Mouse (Mus musculus) gastrocnemius, postnatal 10 days (tissue): ENCODE data around the gene Gm20696. TPM values are rescaled to one million over a fixed set of nuclear protein-coding genes. Genes with fewer than 3 reads are reported as not detected.

ENCODE experiments used
- DNase-seq: peaks from one replicate; pipeline ENCODE4 v3.0.0; 2021; ENCODE audit warnings: mixed read lengths
- total RNA-seq, 2 experiments: library from RNA; stranded (reverse); gene quantifications; 2 replicates each; pipeline ENCODE4 v1.2.3; 2021

The Gm20696 gene
- total RNA-seq, 2 experiments from 2014 or later: 2.0 to 3.9 TPM

DNA sequence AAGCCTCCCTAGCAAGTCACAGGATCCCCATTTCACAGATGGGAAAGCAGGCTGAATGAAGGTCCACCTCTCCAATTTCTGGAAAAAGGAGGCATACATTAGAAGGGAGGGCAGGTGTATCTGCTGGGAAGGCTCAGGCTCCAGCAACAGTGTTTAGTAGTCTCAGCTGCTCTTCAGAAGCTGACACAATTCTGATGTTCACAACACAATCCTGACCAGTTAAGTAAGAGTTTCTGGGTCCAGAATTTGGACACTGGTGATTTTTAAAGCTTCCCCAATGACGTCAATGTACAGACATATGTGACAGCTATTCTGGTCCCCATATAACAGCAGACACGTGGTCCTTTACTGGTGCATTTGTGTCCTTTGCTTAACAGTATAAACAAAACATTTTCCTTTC lies 313.2 kb downstream of the Gm20696 start:
- no peak for DNase-seq

DNA sequence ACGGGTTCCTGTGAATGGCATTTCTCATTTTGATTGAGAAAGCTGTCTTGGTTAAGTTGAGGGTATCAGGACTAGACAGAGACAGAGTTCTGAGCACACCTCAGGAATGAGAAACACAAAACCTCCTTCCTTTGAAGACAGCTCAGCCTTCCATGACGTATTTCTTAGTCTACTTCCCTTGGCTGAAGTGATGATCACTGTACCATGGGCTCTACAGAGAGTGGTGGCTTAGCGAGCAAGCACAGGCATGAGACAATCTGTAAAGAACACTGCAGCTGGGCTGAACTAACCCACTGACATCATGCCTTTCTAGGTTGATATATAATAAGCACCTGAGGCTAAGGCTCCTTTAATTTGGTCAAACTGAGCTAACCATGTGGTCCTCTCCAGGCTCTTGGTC lies 316.0 kb downstream of the Gm20696 start:
- DNase-seq: no peak

DNA sequence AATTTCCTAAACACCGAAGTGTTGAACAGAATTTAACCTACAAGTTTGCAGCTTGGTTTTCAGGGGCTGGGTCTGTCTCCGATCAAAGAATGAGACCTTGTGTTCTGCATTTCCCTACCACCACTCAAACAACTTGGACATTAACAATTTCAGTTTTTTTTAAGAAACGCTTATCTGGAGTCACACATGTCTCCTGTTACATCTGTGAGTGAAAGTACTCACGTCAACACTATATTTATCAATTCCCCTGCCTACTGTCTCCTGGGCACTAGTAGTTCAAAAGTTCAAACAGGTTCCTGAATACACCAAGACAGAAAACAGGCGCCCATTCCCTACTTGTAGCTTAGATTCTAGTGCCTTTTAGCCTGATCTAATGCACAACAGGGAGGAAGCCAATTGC lies 316.4 kb downstream of the Gm20696 start:
- DNase-seq: no peak

GRCm38 (mm10) chr6:99347836-99348235 lies 318.8 kb downstream of the Gm20696 start:
- no peak for DNase-seq

DNA sequence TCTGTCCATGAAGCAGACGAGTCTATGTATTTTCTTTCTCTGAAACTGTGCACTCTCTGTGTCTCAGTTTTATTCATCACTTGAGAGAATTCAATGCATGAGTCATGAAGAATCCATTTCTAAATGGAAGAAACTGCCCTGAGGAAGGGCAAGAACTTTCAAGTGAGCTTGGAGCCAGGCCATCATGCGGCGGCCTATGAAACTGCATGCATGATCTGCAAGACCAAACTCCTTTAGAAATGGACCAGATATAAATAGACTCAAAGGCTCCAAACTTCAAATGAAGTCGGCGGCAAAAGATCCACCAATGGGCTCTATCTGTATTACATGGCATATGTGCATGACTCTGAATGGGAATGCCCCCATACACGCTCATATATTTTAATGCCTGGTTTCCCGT lies 321.6 kb downstream of the Gm20696 start:
- DNase-seq: no peak

DNA sequence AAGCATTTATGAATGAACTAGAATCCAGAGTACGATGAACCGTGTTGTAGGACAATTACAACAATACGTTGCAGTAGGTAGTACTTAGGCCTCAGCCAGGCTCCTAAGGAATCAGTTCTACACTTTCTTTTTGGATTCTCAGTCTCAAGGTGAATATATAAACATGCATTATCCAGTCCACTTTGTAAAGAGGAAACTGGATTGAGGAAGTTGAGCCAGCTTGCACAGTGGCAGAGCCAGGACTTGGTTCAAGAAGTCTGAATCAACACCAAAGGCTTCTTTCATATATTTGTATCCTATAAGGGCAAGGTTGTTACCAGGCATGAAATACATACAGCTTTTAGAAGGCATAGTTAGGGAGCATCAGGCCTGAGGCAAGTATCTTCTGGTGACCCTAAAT lies 322.2 kb downstream of the Gm20696 start:
- DNase-seq: no peak

- no peak for DNase-seq
These were observed 322.8 kb downstream of the Gm20696 start for GRCm38 (mm10) chr6:99343815-99344214.

DNA sequence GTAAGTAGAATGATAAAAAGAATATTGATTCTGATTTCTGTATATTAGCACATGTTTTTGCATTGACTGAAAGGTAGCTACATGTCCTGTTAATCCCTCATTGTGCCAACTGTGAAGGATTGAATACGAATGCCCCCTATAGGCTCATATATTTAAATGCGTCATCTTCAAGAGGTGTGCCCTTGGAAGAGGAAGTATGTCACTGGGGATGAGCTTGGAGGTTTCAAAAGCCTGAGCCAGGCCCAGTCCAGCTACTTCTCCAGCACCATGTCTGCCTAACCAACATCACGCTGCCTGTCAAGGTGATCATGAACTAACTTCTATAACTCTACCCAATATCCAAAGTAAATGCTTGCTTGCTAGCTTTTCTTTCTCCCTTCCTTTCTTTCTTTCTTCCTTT lies 324.2 kb downstream of the Gm20696 start:
- no peak for DNase-seq

DNA sequence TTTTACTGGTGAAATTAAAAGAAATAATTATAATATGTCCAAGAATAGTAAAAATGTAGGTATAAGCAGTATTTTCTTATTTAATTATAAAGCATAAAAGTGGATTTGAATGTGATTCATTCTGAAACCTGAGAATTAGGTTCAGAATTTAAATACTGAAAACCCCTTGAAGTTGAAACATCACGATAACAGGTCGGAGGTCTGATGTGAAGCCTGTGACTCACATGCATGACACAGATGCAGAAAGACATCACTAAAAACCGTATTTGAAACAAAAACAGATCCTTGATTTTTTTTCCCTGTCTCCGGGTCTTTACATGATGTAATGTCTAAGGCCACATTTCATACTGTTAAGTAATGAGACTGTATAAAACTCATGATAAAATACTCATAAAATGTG lies 325.7 kb downstream of the Gm20696 start:
- DNase-seq: no peak

DNA sequence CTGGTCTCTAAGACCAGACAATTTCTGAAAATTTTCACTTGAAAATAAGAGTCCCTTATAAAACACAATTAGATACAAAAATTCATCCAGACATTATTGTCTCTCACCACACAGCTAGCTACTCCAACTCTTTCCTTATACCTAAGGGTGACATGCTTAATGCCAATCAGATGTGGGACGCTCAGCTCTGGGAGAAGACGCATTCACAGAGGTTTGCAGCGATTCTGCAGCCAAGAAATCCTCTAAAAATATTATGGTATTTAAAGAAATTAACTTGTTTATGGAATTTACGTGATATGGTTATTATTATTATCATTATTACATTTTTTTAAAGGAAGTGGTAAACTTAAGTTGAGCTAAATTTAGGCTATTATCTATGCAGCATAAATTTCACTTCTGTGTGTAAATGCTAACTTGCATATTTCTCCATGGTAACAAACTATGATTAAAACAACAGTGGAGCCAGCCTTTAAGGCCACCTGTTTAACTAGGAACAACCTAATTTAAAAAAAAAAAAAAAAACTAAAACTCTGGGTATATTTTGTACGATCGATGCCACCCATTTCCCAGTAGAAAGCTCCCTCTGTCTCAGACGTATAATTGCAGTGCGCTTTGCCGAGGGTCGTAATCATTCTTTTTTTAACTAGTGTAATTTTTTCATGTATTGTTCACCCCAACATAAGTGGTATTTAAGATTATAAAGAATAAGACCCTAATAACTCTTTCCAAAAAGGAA lies 326.4 kb downstream of the Gm20696 start:
- DNase-seq: no peak

DNA sequence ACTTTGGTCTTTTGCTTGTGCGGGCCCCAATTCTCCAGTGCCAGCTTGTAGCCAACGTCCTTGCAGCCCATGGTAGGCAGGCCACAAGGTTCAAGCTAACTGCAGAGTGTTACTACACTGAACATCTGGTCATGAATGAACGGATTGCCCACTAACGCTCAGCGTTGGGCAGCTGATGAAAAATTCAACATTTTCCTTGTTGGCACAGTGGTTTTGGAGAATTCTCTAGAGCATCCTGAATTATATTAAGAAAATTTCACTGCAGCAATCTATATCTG lies 327.3 kb downstream of the Gm20696 start:
- DNase-seq: no peak

- no peak for DNase-seq
These were observed 327.8 kb downstream of the Gm20696 start for GRCm38 (mm10) chr6:99338593-99339342.

DNA sequence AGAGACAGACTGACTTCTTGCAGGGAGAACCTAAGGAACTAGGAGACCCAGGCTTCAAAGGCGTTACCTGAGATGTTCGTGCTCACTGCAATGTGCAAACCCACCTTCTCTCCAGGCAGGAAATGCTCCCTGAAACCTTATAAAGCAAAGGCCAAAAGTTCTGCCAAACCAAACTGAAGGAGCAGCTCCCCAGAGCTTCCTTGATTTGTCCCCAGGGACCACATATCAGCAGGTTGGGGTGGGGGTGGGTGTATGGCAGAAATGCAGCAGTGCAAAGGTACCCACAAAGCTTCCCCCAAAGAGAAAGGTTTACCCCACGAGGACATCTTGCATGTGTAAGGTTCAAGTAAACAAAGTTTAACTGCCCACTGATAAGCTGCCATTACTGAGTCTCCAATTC lies 328.4 kb downstream of the Gm20696 start:
- DNase-seq: no peak

DNA sequence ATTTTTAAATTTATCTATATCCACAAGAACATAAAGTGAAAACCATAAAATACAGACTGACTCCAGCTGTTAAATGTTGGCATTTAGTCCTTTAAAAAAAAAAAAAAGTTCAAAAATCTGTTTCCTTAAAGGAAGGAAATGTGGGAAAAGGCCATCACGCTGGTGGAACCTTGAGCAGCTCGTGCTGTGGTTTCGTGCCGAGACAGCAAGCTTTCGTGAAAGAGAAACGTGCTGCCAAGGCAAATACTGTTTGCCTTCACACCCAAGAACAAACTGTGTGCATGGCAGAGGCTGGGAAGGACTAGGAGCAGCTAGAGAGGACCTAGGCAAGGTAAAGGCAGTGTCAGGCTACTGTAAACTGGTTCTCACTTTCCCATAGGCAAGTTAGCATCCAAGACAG lies 329.0 kb downstream of the Gm20696 start:
- DNase-seq: no peak

- no peak for DNase-seq
These were observed 330.4 kb downstream of the Gm20696 start for GRCm38 (mm10) chr6:99336191-99336590.

DNA sequence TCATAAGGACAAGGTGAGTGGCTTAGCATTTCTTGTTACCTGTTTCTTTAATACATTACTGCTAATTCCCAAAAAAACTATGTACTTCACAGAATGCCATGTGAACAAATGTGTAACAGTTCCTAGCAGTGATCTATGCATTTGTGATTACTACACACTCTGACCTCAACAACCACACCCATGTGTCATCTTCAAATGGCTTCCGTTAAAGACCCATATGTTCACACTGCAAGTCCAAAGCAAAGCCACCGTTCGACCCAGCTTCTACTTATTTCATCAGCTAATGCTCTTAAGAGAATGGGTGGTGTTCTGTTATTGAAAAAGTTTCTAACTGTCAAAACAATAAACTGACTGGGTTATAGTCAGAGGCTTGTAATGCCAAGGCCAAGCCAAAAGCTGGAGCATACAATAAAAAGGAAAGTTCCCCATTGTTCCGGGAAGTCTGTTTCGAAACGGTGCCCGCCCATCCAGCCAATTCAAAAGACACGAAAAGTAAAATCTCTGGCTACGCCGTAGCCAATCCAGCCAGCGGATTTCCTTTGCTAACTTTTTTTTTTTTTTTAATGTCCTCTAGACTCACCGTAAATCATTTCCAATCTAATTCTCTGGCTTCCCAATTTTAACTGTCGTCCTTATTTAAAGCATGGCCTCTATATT lies 331.3 kb downstream of the Gm20696 start:
- no peak for DNase-seq

DNA sequence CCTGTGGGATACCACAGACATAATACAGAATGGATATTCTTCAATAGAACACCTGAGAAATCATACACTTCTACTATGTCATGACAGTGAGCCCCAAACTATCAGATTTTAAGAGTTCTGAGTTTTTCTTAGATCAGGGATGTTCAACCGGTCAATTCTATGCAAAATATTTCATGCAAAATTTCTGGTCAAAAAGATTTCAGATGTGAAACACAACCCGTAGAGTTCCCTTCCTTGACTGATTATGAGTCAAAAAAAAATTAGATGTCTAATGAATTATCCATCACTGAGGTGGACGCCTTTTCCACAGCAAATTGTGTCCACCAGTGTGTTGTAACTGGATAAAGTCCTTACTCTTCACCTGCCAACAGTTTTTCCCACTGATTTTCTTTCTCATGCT lies 332.3 kb downstream of the Gm20696 start:
- DNase-seq: no peak

DNA sequence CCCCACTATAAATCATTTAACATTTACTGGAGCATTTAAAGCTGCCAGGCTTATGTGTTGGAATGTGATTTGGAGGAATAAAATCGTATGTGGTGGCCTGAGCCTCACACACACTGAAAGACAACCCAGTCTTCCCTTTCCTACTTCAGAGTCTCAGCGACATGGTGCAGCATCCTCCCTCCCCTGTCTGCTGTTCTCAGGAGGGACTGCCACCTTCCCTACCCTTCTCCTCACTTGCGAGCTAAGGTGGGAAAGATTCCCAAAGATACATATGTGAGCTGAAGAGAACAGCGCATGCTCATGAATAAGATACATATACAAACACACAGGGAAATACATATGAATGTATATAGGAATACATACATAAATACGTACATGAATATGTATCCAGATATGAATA lies 333.5 kb downstream of the Gm20696 start:
- DNase-seq: no peak

DNA sequence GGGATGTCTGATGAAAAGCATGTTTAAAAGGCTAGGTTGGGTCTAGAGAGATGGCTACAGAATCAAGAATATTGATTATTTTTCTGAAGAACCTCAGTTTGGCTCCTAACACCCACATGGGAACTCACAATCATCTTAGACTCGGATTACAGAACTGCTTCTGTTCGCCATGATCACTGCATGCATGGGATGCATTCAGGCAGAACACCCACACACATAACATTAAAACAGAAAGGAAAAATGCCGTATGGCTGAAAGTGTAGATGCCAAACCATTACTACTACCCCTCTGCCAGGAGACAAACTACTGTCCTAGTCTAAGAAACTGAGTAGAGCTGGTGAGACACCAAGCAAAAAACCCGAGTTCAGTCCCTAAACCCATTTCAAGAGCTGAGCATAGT lies 336.4 kb downstream of the Gm20696 start:
- DNase-seq: no peak

- no peak for DNase-seq
These were observed 338.0 kb downstream of the Gm20696 start for GRCm38 (mm10) chr6:99328634-99329033.

GRCm38 (mm10) chr6:99328146-99328545 lies 338.5 kb downstream of the Gm20696 start:
- DNase-seq: no peak

- peak; percentile 34 for DNase-seq
These were observed 338.9 kb downstream of the Gm20696 start for GRCm38 (mm10) chr6:99327721-99328120.

DNA sequence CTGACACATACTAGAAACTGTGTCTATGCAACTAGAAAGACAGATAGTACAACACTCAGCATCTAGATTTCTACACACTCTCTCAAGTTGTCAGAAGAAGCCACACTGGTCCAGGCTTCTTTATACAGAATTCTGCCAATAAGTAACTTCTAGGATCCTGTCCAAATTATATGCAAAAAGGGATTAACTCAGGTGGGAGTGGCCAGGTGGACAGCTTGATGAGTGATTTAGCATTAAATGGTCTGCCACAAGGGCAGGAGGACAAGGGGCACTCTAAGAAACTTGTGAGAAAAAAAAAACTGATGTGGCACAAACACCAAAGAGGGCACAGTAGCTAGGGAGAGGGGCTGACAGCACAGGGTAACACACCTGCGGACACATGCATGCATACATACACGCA lies 340.7 kb downstream of the Gm20696 start:
- no peak for DNase-seq

DNA sequence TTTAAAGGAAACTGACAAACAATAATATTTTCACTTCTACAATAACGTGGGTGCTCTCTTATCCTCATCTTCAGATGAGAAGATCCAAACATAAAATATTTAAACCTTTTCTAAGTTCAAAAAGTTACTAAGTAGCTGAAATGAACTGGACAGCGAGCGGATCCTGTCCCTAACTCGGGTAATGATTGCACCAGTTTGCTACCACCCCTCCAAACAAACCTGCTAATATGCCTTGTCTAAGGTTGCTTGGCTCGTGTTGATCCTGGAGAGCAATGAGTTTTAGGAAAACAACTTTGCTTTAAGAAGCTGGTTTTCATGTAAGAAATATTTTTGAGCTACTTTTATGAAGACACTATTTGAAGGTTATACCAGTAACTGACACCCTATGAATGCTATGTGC lies 341.1 kb downstream of the Gm20696 start:
- no peak for DNase-seq
